18 mouse cellular contexts compared by ENCODE assay signal in genomic region chr13:43807272-43807675, GRCm38 (mm10). TPM values are rescaled to one million over a fixed set of nuclear protein-coding genes. Genes with fewer than 3 reads are reported as not detected.
A peak's percentile ranks its signal among the peaks of the same experiment; 100 is the strongest.
DNase-seq lines count a peak whose midpoint lies in the region; ATAC-seq and TF ChIP-seq lines count a peak whose summit lies in the region.
"Had no signal": no experiment of that assay in that cellular context is flagged by ENCODE, and none has a peak within 500 bp of the region (broad histone marks: within the 10 kb centered on the region; RNA-seq: fewer than 3 reads in every experiment).

No protein-coding gene starts in this region.

- H3K4me1 ChIP-seq in forebrain, embryonic 12.5 days = peaks cover 18% of the 10 kb centered on the region
- H3K4me1 ChIP-seq in forebrain, postnatal 0 days (ENCODE audit: insufficient read depth) = peaks cover 8% of the 10 kb centered on the region; the same call in 1 of the 2 replicates
- H3K4me1 ChIP-seq in forebrain, embryonic 14.5 days (ENCODE audit: control insufficient read depth, insufficient read depth, low read length) = peaks cover 14% of the 10 kb centered on the region
- peaks cover 15% of the 10 kb centered on the region for H3K4me1 ChIP-seq in hindbrain, embryonic 15.5 days (replicated peaks)
- H3K4me1 ChIP-seq: liver, embryonic 13.5 days had no signal

- H3K9ac ChIP-seq in forebrain, embryonic 12.5 days = no peak overlapping the region
- H3K9ac ChIP-seq in forebrain, postnatal 0 days = no peak overlapping the region
- no peak overlapping the region; the same call in 1 of the 2 replicates for H3K9ac ChIP-seq in forebrain, embryonic 14.5 days (ENCODE audit: low read length)
- H3K9ac ChIP-seq in hindbrain, embryonic 15.5 days = no peak overlapping the region
- H3K9ac ChIP-seq: liver, embryonic 13.5 days had no signal

- H3K27ac ChIP-seq in forebrain, embryonic 12.5 days = 0 out of 2 replicates have a peak overlapping the region, but pooled peaks have one; percentile 38
- no peak overlapping the region for H3K27ac ChIP-seq in forebrain, postnatal 0 days (ENCODE audit: low read depth, low read length)
- H3K27ac ChIP-seq in forebrain, embryonic 14.5 days (ENCODE audit: low read depth, low read length) = no peak overlapping the region
- H3K27ac ChIP-seq in hindbrain, embryonic 15.5 days (replicated peaks) = peak overlapping the region; percentile 45
- H3K27ac ChIP-seq: liver, embryonic 13.5 days had no signal

- no peaks in the 10 kb centered on the region for H3K36me3 ChIP-seq in forebrain, embryonic 12.5 days (replicated peaks)
- H3K36me3 ChIP-seq in forebrain, postnatal 0 days (ENCODE audit: insufficient read depth) = no peaks in the 10 kb centered on the region
- no peaks in the 10 kb centered on the region for H3K36me3 ChIP-seq in forebrain, embryonic 14.5 days (ENCODE audit: control insufficient read depth, insufficient read depth, low read length)
- H3K36me3 ChIP-seq in hindbrain, embryonic 15.5 days = no peaks in the 10 kb centered on the region
- H3K36me3 ChIP-seq: G1E; liver, embryonic 13.5 days had no signal

- peak; percentile 46; the same call in 1 of the 2 replicates for ATAC-seq in forebrain, embryonic 12.5 days (ENCODE audit: low FRiP score)
- no peak for ATAC-seq in forebrain, postnatal 0 days
- ATAC-seq in forebrain, embryonic 14.5 days = peak; percentile 44; the same call in 1 of the 2 replicates
- peak; percentile 76 for ATAC-seq in hindbrain, embryonic 15.5 days (ENCODE audit: low FRiP score, low read depth)
- ATAC-seq: intestine, embryonic 16.5 days had no signal

- no peaks in the 10 kb centered on the region for H3K9me3 ChIP-seq in forebrain, embryonic 12.5 days
- no peaks in the 10 kb centered on the region for H3K9me3 ChIP-seq in forebrain, postnatal 0 days (ENCODE audit: low read length)
- H3K9me3 ChIP-seq in forebrain, embryonic 14.5 days (replicated peaks; ENCODE audit: control insufficient read depth, low read length) = no peaks in the 10 kb centered on the region
- no peaks in the 10 kb centered on the region for H3K9me3 ChIP-seq in hindbrain, embryonic 15.5 days
- H3K9me3 ChIP-seq: G1E; liver, embryonic 13.5 days had no signal

- peak overlapping the region; percentile 30 for H3K4me2 ChIP-seq in forebrain, embryonic 12.5 days
- no peak overlapping the region for H3K4me2 ChIP-seq in forebrain, postnatal 0 days (ENCODE audit: low read depth)
- no peak overlapping the region for H3K4me2 ChIP-seq in forebrain, embryonic 14.5 days (ENCODE audit: low read length)
- peak overlapping the region; percentile 31; the same call in 1 of the 2 replicates for H3K4me2 ChIP-seq in hindbrain, embryonic 15.5 days
- H3K4me2 ChIP-seq: liver, embryonic 13.5 days had no signal

- no peak overlapping the region for H3K4me3 ChIP-seq in forebrain, embryonic 12.5 days (replicated peaks)
- H3K4me3 ChIP-seq in forebrain, postnatal 0 days (ENCODE audit: low read depth, low read length) = no peak overlapping the region
- no peak overlapping the region for H3K4me3 ChIP-seq in forebrain, embryonic 14.5 days (ENCODE audit: low read depth, low read length)
- H3K4me3 ChIP-seq in hindbrain, embryonic 15.5 days = no peak overlapping the region
- H3K4me3 ChIP-seq: liver, embryonic 13.5 days had no signal

- no peak for TF ChIP-seq CTCF in forebrain, postnatal 0 days (IDR thresholded peaks at IDR 0.05; ENCODE audit: low read depth)

- intact Hi-C loops in left cerebral cortex, postnatal 25 days (cut with DNase I) = no loop called here

- 39% methylated on average over 3 of the region's 3 CpGs for WGBS in forebrain, embryonic 12.5 days
- WGBS in forebrain, postnatal 0 days = 23% methylated on average over 3 of the region's 3 CpGs
- WGBS in forebrain, embryonic 14.5 days = 20% methylated on average over 3 of the region's 3 CpGs
- WGBS in hindbrain, embryonic 15.5 days = 29% methylated on average over 3 of the region's 3 CpGs

- no peak for DNase-seq in forebrain, postnatal 0 days
- peak; percentile 71 for DNase-seq in forebrain, embryonic 14.5 days (ENCODE audit: low spot score)
- peak; percentile 57 for DNase-seq in lung, postnatal 10 days
- DNase-seq in thymus, adult 18-20 months = no peak
- no peak for DNase-seq in adrenal gland, adult 2 months
- DNase-seq in left cerebral cortex, postnatal 25 days (ENCODE audit: low spot score in 2 of 2) = no peak
- DNase-seq: cerebellum, adult 2 months; gastrocnemius, postnatal 36 days; kidney, postnatal 10 days; layer of hippocampus, postnatal 36 days; liver, embryonic 13.5 days; right cerebral cortex, postnatal 25 days; thymus, postnatal 36 days had no signal

- H3K27me3 ChIP-seq in forebrain, embryonic 12.5 days = peaks cover 51% of the 10 kb centered on the region
- H3K27me3 ChIP-seq in forebrain, postnatal 0 days (ENCODE audit: insufficient read depth, low read length) = no peaks in the 10 kb centered on the region
- no peaks in the 10 kb centered on the region for H3K27me3 ChIP-seq in forebrain, embryonic 14.5 days (replicated peaks; ENCODE audit: control insufficient read depth, insufficient read depth, low read length)
- H3K27me3 ChIP-seq in hindbrain, embryonic 15.5 days = no peaks in the 10 kb centered on the region
- H3K27me3 ChIP-seq: liver, embryonic 13.5 days had no signal

RNA-seq across cellular contexts. Expression of gene Cd83, which starts 22.7 kb away (rescaled TPM):
- polyA plus RNA-seq in forebrain, embryonic 12.5 days (2016; fragmentation: Nextera tagmentation; extraction: Ambion mirVana) = 3.7 and 3.9 TPM in 2 replicates
- 19.5 and 22.7 TPM in 2 replicates for total RNA-seq in forebrain, postnatal 0 days (2014; rRNA removed)
- polyA plus RNA-seq in forebrain, postnatal 0 days (2015; fragmentation: Nextera tagmentation; extraction: Ambion mirVana) = 14.8 and 21.0 TPM in 2 replicates
- 9.1 and 9.2 TPM in 2 replicates for polyA plus RNA-seq in forebrain, embryonic 14.5 days (2014; fragmentation: Nextera tagmentation; extraction: Ambion mirVana)
- 28.5 and 28.9 TPM in 2 replicates for polyA plus RNA-seq in hindbrain, embryonic 15.5 days (2015; fragmentation: Nextera tagmentation; extraction: Ambion mirVana)
- 1 to 10 TPM; 2.5 to 3.8 TPM for total RNA-seq in adrenal gland, adult 2 months (2021)
- polyA plus RNA-seq in adrenal gland, adult 2 months (2012; rRNA removed) = 3.0 and 3.7 TPM in 2 replicates
- 1 to 10 TPM; 8.2 to 8.7 TPM for total RNA-seq in left cerebral cortex, postnatal 25 days (2021)
- polyA plus RNA-seq: C2C12, G1E had no signal

Comparison
In these comparisons a context has a peak if more than half of its experiments do, and no peak if none do; other contexts are left out.
1. H3K27ac ChIP-seq: peak in forebrain, embryonic 12.5 days (single experiment) and hindbrain, embryonic 15.5 days (single experiment); none in forebrain, postnatal 0 days (single experiment) and forebrain, embryonic 14.5 days (single experiment).
2. H3K4me2 ChIP-seq: peak in forebrain, embryonic 12.5 days (single experiment) and hindbrain, embryonic 15.5 days (single experiment); none in forebrain, postnatal 0 days (single experiment) and forebrain, embryonic 14.5 days (single experiment).
3. DNase-seq: peak in forebrain, embryonic 14.5 days (single experiment) and lung, postnatal 10 days (single experiment); none in forebrain, postnatal 0 days (single experiment), thymus, adult 18-20 months (0 of 2), adrenal gland, adult 2 months (single experiment) and left cerebral cortex, postnatal 25 days (0 of 2).